Comparison of ENCODE assay signal across 9 mouse cellular contexts in the genomic region with DNA sequence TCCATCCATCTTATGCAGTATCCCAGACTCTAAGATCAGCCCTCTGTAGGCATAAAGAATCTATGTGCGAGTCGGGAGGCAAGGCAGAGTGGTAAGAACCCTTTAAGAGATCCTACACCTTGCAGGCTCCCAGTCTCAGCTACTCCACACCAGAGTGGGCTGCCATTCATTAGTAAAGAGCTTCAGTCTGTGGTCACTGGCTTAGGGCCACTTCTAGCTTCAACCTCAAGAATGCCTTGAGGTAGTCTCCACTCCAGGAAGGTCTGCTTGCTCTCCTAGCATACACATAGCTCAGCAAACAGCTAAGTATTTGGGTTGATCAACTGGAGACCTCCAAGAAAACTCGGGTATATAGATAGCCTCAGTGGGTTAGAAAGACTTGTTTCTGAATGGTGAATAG. TPM values are rescaled to one million over a fixed set of nuclear protein-coding genes. Genes with fewer than 3 reads are reported as not detected.
A peak's percentile ranks its signal among the peaks of the same experiment; 100 is the strongest.
DNase-seq lines count a peak whose midpoint lies in the region; ATAC-seq and TF ChIP-seq lines count a peak whose summit lies in the region.
"Had no signal": no experiment of that assay in that cellular context is flagged by ENCODE, and none has a peak within 500 bp of the region (broad histone marks: within the 10 kb centered on the region; RNA-seq: fewer than 3 reads in every experiment).

No protein-coding gene starts in this region.

- peak overlapping the region; percentile 52 for H3K4me3 ChIP-seq in heart, embryonic 10.5 days
- H3K4me3 ChIP-seq in thymus, adult 2 months (ENCODE audit: control insufficient read depth, insufficient read depth, low read length) = no peak overlapping the region
- H3K4me3 ChIP-seq in liver, embryonic 14.5 days (ENCODE audit: insufficient read depth in 1 of 2, low read depth in 2 of 2, low read length in 2 of 2) = no peak overlapping the region; a peak in 1 of 4 replicates

- no peaks in the 10 kb centered on the region for H3K27me3 ChIP-seq in heart, embryonic 10.5 days (ENCODE audit: insufficient read depth, poor library complexity, severe bottlenecking)
- H3K27me3 ChIP-seq in thymus, adult 2 months (ENCODE audit: control insufficient read depth, insufficient read depth, low read length) = no peaks in the 10 kb centered on the region
- no peaks in the 10 kb centered on the region for H3K27me3 ChIP-seq in liver, embryonic 14.5 days (ENCODE audit: control insufficient read depth, insufficient read depth, low read length)

- H3K9me3 ChIP-seq in heart, embryonic 10.5 days = no peaks in the 10 kb centered on the region
- H3K9me3 ChIP-seq in liver, embryonic 14.5 days (ENCODE audit: control insufficient read depth, low read length) = no peaks in the 10 kb centered on the region

- peak overlapping the region; percentile 60 for H3K4me2 ChIP-seq in liver, embryonic 14.5 days (ENCODE audit: low read depth)

- H3K27ac ChIP-seq in heart, embryonic 10.5 days = no peak overlapping the region
- peak overlapping the region; percentile 64 for H3K27ac ChIP-seq in thymus, adult 2 months (ENCODE audit: control insufficient read depth, insufficient read depth, low read length)
- no peak overlapping the region for H3K27ac ChIP-seq in liver, embryonic 14.5 days

- no peak for TF ChIP-seq CTCF in thymus, adult 2 months (IDR thresholded peaks at IDR 0.05; ENCODE audit: borderline replicate concordance, control insufficient read depth, extremely low read depth, insufficient read depth, low read length, poor library complexity)
- no peak for TF ChIP-seq CTCF in liver, embryonic 14.5 days (IDR thresholded peaks at IDR 0.05; ENCODE audit: low read depth)

- TF ChIP-seq POLR2A in thymus, adult 2 months (IDR thresholded peaks at IDR 0.05; ENCODE audit: control insufficient read depth, extremely low read depth, insufficient read depth, low read length, poor library complexity) = no peak

- no peaks in the 10 kb centered on the region for H3K36me3 ChIP-seq in heart, embryonic 10.5 days
- no peaks in the 10 kb centered on the region for H3K36me3 ChIP-seq in thymus, adult 2 months (ENCODE audit: control insufficient read depth, insufficient read depth, low read length)
- H3K36me3 ChIP-seq in liver, embryonic 14.5 days (replicated peaks; ENCODE audit: control insufficient read depth, insufficient read depth, low read depth) = no peaks in the 10 kb centered on the region

- H3K9ac ChIP-seq in liver, embryonic 14.5 days (replicated peaks) = no peak overlapping the region

- TF ChIP-seq EP300 in liver, embryonic 14.5 days (IDR thresholded peaks at IDR 0.05; ENCODE audit: low read depth) = no peak

- 56% methylated on average over 3 of the region's 3 CpGs for WGBS in heart, embryonic 10.5 days
- 12% methylated on average over 3 of the region's 3 CpGs for WGBS in thymus, adult 2 months
- 45% methylated on average over 3 of the region's 3 CpGs for WGBS in liver, embryonic 14.5 days (ENCODE audit: insufficient replicate concordance)

- peaks cover 33% of the 10 kb centered on the region for H3K4me1 ChIP-seq in heart, embryonic 10.5 days
- peaks cover 65% of the 10 kb centered on the region for H3K4me1 ChIP-seq in thymus, adult 2 months (replicated peaks; ENCODE audit: control insufficient read depth, insufficient read depth, low read length)
- peaks cover 12 to 13% of the 10 kb centered on the region in 2 experiments for H3K4me1 ChIP-seq in liver, embryonic 14.5 days (replicated peaks; ENCODE audit: control insufficient read depth in 2 of 2, insufficient read depth in 2 of 2, low read length in 1 of 2)

- ATAC-seq in liver, embryonic 14.5 days (ENCODE audit: insufficient read depth) = 0 out of 2 replicates have a peak, but pooled peaks have one; percentile 1
- ATAC-seq in monocyte, adult 5-6 weeks (replicated peaks; ENCODE audit: insufficient number of reproducible peaks, low FRiP score, low TSS enrichment, poor library complexity, severe bottlenecking) = no peak

- no peak for DNase-seq in heart, embryonic 10.5 days (ENCODE audit: low spot score)
- no peak for DNase-seq in heart, adult 11 months
- DNase-seq in thymus, adult 2 months = no peak
- DNase-seq in thymus, postnatal 10 days (ENCODE audit: low spot score in 2 of 2) = no peak
- DNase-seq in liver, embryonic 14.5 days (ENCODE audit: low read depth in 3 of 3, low spot score in 3 of 3) = no peak
- DNase-seq in retina, postnatal 1 day = no peak
- no peak for DNase-seq in ovary, postnatal 36 days (ENCODE audit: low spot score)

RNA-seq across cellular contexts. Expression of a gene that starts 19.0 kb away (rescaled TPM):
- polyA plus RNA-seq in heart, embryonic 10.5 days (2016; fragmentation: Nextera tagmentation; extraction: Ambion mirVana) = 0.18 TPM in 1 of 2 replicates, not detected in the other
- not detected in 2 replicates for polyA plus RNA-seq in thymus, adult 2 months (2012; rRNA removed)
- polyA plus RNA-seq in liver, embryonic 14.5 days (2012; rRNA removed) = not detected in 2 replicates
- not detected in 2 replicates for polyA plus RNA-seq in liver, embryonic 14.5 days (2014; fragmentation: Nextera tagmentation; extraction: Ambion mirVana)
- 0.58 TPM in 1 of 3 replicates, not detected in the others for total RNA-seq in monocyte, adult 5-6 weeks (2017)
- polyA plus RNA-seq: embryonic facial prominence, embryonic 11.5 days had no signal

RNA-seq across cellular contexts. Expression of a gene that starts 41.1 kb away (rescaled TPM):
- polyA plus RNA-seq in heart, embryonic 10.5 days (2016; fragmentation: Nextera tagmentation; extraction: Ambion mirVana) = 17.3 and 18.3 TPM in 2 replicates
- 172 and 234 TPM in 2 replicates for polyA plus RNA-seq in thymus, adult 2 months (2012; rRNA removed)
- polyA plus RNA-seq in liver, embryonic 14.5 days (2012; rRNA removed) = 3.2 and 3.4 TPM in 2 replicates
- 12.8 and 15.8 TPM in 2 replicates for polyA plus RNA-seq in liver, embryonic 14.5 days (2014; fragmentation: Nextera tagmentation; extraction: Ambion mirVana)
- 106 to 183 TPM (median 115 TPM) in 3 replicates for total RNA-seq in monocyte, adult 5-6 weeks (2017)
